Mouse (Mus musculus) cerebellum, postnatal 25 days (tissue): ENCODE results near the gene Hnrnpab.

Source experiments
- DNase-seq, 2 experiments: peaks; one replicate each; pipeline ENCODE4 v3.0.0; 2021; ENCODE audit warnings: mixed read lengths in 2 of 2

Hnrnpab gene

DNA sequence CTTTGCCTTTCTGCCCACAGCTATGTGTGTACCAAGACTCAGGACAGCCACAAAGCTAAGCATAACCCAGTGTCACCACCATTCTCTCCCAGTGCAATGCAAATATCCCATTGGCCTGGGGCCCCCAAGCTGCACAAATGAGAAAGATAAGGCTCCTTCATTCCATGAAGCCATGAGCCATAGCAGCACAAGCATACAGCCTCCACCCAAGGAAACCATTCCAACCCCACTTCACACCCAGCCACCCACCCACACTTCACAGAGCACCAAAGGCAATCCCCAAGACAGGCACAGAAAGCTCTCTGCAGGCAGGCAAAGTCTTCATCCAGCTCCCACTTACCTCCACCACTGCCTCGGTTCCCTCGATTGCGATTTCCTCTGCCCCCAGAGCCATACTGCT is 4.4 kb downstream of the Hnrnpab start:
- no peak for DNase-seq

DNA sequence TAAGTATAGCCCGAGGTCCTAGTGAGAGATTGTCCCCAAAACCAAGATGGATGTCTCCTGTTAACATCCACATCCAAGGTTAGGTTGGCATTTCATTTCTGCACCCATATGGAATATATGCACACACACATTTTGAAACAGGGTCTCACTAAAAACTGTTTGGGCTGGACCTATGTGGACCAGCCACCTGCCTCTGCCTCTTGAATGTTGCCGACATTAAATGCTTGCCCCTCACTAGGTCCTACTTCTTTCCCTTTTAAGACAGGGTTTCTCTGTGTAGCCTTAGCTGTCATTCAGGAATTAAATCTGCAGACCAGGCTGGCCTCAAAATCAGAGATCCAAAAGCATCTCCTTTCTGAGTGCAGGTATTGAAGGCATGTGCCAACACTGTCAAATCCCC is 9.1 kb downstream of the Hnrnpab start:
- DNase-seq: no peak

DNA sequence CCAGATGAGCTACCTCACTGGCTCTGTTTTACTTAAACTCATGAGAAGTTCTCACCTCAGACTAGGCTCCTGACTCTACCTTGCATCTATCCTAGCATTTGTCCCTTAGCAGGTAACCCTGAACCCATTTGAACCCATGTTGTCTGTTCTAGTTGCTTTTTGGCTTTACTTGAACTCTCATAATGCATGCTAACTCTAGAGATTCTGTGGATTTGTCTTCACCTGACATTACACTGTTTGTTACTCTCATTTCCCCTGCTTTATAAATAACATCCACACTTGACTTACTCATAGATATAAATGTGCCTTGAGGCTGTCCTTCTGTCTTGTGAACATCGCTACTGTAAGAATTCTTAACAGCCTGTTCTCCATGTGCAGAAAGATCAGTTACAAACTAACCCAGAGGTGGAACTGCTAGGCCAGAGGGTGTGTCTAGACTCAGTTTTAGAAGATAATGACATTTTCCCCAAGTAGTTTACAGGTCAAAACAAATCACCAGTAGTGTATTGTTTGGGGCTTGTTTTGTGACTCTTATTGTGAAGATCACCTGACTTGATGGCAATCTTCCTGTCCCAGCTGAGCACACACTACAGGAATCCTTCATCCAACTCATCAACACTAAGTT is 11.1 kb downstream of the Hnrnpab start:
- DNase-seq: no peak

DNA sequence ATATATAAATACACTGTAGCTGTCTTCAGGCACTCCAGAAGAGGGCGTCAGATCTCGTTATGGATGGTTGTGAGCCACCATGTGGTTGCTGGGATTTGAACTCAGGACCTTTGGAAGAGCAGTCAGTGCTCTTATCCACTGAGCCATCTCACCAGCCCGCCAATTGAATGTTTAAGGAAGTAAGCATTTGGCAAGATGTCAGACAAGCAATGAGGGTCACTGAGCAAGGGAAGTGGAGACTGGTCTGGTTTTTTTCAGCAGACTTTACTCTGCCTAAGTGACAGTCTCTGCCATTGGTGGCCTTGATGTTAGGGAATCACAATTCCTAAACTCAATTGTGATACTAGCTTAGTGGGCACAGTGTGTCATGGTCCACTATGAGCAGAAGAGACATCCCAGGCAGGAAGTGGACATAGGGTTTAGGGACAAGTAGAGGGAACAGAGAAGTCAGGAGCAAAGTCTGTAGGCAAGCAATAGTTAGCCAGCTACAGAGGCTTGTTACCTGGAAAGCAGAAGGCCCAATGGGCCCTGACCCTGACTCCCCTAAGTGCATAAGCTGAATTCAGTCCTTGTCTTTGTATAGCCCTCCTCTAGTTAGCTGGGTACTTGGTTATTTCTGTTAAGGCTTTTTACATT is 11.8 kb downstream of the Hnrnpab start:
- no peak for DNase-seq

DNA sequence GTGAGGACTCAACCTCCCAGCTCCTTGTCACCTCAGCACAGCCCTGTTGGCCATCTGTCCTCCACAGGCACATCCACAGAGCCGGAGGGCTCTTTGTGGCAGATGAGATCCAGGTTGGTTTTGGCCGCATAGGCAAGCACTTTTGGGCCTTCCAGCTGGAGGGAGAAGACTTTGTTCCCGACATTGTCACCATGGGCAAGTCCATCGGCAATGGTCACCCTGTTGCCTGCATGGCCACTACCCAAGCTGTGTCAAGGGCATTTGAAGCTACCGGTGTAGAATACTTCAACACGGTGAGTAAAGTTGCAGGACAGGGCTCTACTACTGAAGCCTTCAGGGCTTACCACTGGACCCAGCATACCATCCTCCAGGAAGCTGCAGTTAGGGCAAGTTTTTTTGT is 12.8 kb downstream of the Hnrnpab start:
- DNase-seq: no peak

DNA sequence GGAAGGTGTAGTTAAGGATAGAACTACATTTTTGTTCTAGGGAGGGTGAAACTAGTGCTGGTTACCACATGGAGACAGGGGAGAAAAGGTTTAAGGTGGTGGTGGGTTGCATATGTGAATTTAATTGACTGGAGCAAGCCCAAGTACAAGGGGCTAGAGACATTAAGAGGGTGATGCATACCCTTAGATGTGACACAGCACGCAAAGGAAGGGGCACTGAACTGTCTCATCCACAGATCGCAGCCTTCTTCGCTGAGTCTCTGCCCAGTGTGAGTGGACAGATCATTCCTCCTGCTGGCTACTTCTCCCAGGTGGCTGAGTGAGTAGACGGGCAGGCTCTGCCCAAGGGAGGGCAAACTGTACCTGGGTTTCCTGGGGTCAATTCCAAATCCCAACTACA is 13.3 kb downstream of the Hnrnpab start:
- no peak for DNase-seq

DNA sequence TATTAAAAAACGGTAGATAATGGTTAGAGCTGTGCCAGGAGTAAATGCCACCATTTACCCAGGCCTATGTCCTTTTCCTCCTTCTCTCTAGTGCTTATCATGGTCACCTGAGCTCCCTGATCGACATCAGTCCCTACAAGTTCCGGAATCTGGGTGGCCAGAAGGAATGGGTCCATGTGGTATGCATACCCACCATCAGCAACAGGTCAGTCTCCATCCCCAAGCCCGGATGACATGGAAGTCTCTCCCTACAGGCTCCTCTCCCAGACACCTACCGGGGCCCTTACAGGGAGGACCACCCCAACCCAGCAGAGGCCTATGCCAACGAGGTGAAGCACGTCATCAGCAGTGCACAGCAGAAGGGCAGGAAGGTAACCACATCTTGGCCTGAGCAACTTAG is 14.7 kb downstream of the Hnrnpab start:
- no peak for DNase-seq

DNA sequence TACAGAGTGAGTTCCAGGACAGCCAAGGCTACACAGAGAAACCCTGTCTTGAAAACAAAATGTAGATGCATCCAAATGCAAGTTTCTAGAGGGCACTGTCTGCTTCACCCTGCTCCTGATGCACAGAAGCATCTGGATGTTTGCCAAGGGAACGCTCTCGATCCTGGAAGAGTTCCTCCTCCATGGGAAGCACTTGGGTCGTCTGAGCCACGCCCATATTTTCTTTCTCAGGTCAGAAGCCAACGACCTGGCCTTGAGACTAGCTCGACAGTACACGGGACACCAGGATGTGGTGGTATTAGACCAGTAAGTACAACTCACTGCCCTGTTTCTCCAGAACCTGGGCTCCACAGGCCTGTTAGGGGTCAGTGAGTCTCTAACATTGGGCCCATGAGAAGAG is 15.5 kb downstream of the Hnrnpab start:
- no peak for DNase-seq

DNA sequence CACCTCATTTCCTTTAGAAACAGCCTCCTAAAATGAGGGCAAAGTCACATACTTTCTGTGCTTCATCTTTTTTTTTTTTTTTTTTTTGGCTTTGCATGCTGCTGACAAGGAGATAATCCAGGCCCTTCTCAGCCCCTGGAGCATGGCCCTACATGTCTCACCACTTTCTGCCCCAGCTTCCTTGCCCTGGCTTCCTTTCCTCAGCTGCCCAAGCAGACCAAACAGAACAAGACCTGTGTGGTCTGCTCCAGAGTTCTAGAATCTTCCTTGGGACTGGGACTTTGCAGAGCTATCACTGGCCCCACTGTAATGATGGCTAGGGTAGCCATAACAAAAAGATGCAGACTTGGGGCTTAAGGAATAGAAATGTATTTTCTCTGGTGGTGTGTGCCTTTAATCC is 16.6 kb downstream of the Hnrnpab start:
- DNase-seq: no peak

DNA sequence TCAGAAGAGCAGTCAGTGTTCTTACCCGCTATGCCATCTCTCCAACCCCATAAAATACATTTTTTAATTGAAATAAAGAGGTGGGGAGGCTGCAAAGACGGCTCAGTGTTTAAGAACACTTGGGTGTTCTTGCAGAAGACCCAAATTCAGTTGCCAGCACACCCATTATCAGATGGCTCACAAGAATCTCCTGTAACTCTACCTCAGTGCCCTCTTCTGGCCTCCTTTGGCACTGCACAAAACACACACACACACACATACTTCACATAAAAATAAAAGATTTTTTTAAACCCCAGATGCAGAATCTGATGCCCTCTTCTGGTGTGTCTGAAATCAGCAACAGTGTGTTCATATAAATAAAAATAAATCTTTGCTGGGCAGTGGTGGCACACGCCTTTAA is 17.8 kb downstream of the Hnrnpab start:
- DNase-seq: no peak

DNA sequence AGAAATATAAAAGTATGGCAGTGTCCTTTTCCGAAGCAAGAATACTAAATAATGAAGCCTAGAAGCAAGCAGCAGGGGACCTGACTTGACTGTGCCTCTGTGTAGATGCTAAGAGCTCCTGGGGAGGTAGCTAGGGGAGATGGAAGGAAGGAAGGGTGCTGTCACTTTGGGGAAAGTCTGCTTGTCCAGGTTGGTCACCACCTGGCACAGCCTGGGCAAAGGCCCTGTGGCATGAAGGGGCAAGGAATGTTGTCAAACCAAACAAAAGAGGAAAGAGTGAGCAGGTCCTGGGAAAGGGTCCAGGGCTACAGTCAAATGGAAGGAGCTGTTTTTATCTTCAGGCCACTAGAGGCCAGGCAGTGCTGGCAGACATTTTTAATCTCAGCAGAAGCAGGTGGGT is 19.6 kb downstream of the Hnrnpab start:
- no peak for DNase-seq

DNA sequence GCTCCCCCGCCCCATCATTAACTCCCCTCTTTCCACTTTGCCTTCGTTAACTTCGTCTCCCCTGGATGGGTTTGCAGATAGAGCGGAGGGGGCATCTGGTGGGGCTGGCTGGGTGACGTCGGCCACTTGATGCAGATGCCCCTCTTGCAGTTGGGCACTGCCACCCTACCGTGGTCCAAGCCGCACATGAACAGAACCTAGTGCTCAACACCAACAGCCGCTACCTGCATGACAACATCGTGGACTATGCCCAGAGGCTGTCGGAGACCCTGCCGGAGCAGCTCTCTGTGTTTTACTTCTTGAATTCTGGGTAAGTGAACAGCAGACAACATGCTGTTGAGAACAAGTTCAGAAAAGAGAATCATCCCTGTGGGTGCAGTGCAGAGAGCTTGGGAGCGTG is 20.2 kb downstream of the Hnrnpab start:
- no peak for DNase-seq

DNA sequence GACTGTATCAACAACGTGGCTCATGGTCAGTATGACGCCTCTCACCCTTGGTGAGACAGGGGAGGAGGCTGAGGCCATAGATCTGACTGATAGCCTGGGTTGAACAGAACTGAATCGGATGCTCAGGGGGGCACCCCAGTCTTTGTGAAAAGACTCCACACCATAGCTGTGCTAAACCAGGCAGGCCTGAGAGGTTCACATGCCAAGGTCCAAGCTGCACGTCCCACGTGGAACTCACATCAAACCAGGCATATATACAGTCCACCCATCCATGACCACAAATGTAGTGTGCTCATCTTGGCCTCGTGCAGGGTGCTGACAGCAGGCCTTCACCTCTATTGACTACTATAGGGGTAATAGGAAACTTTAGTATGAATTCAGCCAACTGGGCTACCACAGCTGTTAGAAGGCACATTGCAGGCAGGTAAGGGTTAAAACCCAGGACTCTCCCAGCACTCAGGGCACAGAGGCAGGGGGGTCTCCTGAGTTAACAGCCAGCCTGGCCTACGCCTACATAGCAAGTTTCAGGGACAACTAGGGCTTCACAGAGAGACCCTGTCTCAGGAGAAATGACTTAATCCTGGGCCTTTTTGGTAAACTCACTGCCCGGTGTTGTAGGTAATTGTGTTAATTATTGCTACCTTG is 20.9 kb downstream of the Hnrnpab start:
- no peak for DNase-seq

DNA sequence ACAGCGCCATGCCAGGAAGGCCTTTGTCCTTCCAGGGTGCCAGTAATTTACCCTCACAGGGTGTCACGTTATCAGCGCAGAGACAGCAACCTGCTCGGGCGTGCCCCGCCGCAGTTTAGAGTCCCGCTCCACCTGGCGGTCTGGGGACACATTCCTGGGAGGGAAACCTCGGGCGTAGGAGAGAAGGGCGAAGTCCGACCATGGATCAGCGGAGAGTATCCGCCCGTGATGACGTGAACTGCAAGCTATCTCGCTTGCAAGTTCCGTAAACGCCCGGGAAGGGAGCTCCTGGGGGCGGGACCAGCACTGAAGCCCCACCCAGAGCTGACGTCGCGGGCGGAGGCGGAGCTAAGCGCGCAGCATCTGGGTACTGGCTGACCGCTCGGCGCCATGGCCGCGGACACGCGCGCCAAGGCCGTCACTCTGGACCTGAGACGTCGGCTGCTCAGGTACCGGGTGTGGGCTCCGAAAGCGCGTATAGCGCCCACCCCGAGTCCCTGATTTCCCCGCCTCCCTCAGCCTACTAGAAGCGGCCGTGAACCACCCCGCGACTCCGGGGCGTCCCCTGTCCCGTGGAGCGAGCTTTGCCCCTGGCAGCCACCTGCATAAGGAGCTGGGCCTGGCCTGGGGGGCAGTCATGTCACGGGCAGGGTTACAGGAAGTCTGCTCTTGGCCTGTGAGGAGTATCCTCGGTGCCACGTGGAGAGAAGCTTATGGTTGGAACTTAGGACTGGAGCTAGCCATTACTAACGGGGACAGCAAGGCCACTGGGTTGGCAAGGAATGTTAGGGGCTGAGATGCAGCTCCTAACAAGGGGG is 22.0 kb downstream of the Hnrnpab start, which contains the start of gene Phykpl:
Phykpl (plus strand) TSS at position 327 of the 818 bp plus-strand sequence.
- peak; percentile 97 to 98 for DNase-seq

DNA sequence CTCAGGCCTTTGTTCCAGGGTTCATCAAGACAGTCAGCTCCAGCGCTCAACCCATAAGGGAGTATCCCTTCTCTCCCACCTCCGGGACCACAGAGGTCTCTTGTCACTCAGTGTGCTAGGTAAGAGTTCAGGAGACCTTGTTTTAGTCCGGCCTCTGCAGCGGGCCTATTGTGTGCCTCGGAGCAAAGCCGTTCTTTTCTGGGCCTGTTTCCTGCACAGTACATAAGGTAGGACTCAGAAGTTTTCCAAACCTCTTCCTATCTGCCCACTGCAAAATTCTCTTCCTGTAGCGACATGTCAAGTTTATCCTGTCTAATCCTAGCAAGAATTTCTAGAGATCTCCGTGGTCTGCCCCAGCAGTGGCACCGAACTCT is 22.6 kb downstream of the Hnrnpab start:
- peak in 1 of 2 experiments; percentile 25 for DNase-seq

DNA sequence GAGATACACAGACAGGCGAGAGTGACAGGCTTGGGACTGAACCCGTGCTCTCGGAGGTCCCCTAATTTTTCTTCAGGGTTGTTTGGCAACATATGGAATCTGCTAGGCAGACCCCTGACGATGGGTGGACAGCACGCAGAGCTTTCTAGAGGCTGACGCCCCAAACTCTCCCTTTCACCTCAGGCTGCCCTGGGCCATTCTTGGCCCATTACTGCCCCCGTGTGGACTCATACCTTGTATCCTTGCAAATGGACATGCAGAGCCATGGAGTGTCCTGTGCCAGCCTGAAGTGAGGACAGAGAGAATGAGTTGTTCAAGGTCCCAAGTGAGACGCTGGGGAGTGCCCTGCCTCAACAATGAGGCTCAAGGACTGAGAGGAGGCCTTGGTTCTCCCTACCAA is 23.9 kb downstream of the Hnrnpab start:
- DNase-seq: peak; percentile 72 to 86

DNA sequence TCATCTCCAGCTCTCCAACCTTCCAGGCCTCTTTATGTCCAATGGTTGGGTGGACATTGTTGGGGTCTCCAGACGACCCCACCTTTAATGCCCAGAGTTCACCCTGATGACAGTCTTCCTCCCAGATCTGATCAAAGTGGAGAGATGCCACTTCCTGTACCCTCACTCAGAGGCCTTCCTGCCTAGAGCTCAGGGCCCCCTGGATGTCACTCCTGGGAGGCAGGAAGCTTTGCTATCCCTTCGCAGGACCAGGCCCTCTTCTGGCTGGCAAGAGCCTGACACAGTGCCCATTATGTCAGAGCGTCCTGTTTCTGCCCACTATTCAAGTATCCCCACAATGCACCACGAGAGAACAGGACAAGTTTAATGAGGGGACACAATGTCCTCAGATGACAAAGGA is 27.6 kb downstream of the Hnrnpab start:
- DNase-seq: no peak

DNA sequence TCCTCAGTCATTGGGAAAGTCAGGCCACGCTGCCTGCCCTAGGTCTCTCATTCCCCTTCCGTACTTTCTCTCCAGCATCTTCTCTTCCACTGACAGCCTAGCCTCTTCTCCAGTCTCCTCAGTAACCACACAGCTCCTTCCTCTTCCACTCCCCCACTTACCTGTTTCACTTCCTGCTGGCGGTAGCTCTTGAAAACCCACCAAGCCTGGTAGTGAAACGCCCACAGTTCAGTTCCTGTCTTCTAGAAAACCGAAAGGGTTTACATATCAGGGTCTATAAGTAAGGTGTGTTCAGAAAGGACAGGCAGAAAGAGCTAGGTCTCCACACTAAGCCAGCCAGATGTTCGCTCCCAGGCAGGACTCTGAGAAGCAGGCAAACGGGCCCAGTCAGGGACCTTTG is 29.1 kb downstream of the Hnrnpab start:
- DNase-seq: no peak

DNA sequence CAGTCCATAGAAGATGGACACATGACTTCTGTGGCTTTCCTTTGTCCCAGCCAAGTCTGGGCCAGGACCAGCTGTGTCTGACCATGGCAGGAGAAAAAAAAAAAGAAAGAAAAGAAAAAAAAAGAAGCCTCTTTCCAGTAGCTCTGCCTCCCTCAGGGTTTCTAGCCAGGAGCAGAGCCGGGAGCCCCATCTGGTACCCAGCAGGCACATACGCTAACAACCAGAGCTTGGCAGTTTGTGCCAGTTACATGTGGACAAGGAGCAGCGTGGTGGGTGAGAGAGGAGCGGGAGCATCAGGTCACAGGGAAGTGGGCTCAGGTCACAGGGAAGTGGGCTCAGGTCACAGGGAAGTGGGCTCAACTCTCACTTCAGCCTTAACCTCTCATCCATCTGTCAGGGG is 30.2 kb downstream of the Hnrnpab start:
- DNase-seq: peak in 1 of 2 experiments; percentile 22

DNA sequence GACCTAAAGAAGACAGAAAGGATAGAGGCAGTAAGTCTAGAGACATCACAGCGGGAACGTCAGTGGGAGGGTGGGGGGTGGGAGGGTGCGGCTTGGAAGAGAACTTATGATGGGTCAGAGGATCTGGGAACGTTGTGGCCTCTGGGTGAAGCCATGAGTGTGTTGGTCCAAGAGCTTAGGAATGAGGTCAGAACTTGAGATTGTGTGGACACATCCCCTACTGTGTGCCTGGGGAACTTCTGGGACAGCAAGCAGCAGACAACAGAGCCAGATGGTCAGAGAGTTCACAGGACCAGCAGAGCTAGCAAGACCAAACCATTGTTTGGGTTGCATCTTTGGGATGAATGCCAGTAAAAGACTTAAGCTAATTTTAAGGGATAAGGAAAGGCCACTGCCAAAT is 37.8 kb downstream of the Hnrnpab start:
- no peak for DNase-seq

DNA sequence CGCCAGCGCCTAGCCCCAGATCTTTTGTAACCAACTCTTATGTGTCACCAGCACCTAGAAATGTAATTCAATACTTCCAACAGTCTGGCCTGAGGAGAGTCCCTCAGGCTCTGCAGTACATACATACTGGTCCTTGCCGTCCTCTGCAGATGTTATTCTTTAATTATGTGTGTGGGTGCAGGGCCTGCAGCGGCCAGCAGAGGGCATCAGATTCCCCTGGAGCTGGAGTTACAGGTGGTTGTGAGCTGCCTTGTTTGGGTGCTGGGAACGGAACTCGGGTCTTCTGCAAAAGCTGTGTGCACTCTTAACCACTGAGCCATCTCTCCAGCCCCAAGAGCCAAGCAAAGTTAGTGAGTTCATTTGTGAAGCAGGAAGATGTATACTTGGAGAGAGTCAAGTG is 40.7 kb downstream of the Hnrnpab start:
- DNase-seq: no peak

DNA sequence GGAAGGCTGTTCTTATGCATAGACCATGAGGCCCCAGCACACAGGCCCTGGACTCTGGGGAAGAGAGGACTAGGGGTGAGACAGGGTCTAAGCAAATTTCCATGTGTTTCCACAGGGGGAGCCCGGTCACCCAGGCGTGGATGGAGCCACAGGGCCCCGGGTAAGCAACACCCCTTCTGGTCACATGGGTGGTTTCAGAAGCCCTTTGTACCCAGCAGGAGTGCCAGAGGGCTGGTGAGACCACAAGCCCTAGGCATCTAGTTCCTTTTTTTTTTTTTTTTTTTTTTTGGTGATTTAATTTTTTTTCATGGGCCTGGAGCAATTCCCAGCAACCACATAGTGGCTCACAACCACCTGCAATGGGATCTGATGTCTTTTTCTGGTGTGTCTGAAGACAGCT is 41.6 kb downstream of the Hnrnpab start:
- no peak for DNase-seq

DNA sequence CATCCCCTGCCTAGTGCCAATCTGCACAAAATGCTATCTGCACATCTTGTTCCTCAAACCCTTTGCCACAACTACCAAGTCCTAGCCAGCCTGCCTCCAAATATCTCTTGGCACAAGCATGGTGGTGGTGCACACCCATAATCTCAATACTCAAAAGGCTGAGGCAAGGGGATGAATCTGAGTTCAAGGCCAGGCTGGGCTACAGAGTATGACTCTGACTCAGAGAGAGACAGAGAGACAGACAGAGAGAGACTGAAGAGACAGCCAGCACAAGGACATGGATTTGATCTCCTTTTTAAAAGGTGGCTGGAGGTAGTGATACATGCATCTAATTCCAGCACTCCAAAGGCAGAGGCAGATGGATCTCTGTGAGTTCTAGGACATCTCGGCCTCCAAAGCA is 43.4 kb downstream of the Hnrnpab start:
- no peak for DNase-seq

DNA sequence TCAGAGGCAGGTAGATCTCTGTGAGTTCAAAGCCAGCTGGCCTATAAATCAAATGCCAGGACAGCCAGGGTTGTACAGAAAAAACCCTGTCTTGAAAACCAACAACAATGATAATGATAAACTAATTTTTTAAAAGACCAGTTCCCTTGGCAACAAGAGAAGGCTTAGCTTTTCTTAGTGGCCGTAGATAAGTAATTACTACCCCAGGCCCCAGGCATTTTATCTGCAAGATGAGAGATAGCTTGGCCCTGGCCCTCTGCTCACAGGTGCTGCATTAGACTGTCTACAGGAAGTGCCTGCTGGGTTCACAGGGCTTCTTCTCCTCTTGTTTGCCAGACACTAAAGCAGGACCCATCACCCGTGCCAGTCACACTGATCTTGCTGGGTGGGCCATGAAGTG is 51.6 kb downstream of the Hnrnpab start:
- no peak for DNase-seq
